Mouse (Mus musculus) erythroblast, embryonic 14.5 days (primary cell): Measurements from ENCODE around the gene Entpd7.

Source experiments
- GATA1 ChIP-seq: IDR thresholded peaks from 2 replicates; pipeline ENCODE4 v1.6.1; 2012; ENCODE audit warnings: low read length, inconsistent platforms, mixed read lengths
- TAL1 ChIP-seq: IDR thresholded peaks from 3 replicates; pipeline ENCODE4 v1.6.1; 2012; ENCODE audit warnings: low read length, inconsistent platforms, mixed read lengths

- TF ChIP-seq GATA1: 0 out of 2 replicates have a peak, but pooled peaks have one; percentile 12
- no peak for TF ChIP-seq TAL1
Observed at GRCm38 (mm10) chr19:43673513-43674315, 15.8 kb upstream of the Entpd7 start.
